Mouse (Mus musculus) small intestine, adult 2 months (tissue): ENCODE data around the gene Ddx25.

Experiments used
- CTCF ChIP-seq: fragments of 200-500 bp; IDR thresholded peaks from 2 replicates; pipeline ENCODE4 v1.5.1; 2012; ENCODE audit warnings: low read depth, mild to moderate bottlenecking, control low read depth, inconsistent platforms, low read length, moderate library complexity, mixed read lengths; ENCODE audit not compliant: insufficient replicate concordance, insufficient read length; ENCODE audit errors: extremely low read depth
- POLR2A ChIP-seq: fragments of 200-500 bp; IDR thresholded peaks from 2 replicates; pipeline ENCODE4 v1.6.1; 2012; ENCODE audit warnings: low read depth, mild to moderate bottlenecking, control low read depth, inconsistent platforms, low read length, moderate library complexity

DNA sequence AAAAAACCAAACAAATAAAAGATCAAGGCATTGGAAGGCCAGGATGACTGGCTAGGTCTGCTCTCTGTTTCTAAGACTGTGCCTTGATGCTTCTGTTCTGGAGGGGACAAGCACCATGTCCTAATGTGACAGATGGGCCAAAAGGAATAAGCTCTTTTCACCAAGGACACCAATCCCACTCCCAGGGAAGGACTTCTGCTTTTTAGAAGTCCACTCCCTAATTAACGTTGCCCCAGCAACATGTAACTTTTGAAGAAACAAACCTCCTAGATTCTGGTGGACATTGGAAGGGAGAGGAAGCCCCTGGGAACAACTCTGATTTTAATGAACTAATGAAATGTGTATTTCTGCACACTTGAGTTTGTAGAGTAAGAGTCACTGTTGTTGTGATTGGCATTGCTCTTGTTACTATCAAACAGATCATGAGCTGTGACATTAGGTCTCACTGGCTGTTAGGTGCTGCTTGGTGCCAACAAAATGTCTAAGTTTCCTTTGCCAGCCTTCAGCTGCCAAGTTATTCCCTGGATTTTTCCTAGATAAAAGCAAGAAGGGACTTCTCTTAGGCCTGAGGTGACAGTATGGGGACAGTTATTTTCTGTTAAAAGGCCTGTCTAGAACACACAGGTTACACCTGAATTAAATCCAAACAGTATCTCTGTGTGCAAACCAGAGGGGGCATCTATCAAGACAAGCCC, 35.4 kb downstream of the Ddx25 start:
- TF ChIP-seq POLR2A (no peak), CTCF (no peak)
